Mouse (Mus musculus) midbrain, embryonic 16.5 days (tissue): ENCODE measurements around the gene Arntl2. TPM values are rescaled to one million over a fixed set of nuclear protein-coding genes. Genes with fewer than 3 reads are reported as not detected.
"Not testable (repeated sequence)": the region's sequence is repeated elsewhere in the genome, so short reads cannot be mapped to it uniquely, and the experiment has no call there.

Source experiments
- ATAC-seq: fragments of 200-750 bp; cut with Nextera tagmentation; 2 replicates; pipeline ENCODE4 v1.8.0; 2017; ENCODE audit warnings: moderate TSS enrichment
- H3K27ac ChIP-seq: fragments of 300-500 bp; sonication (generic); 2 replicates; pipeline ENCODE4 v1.5.1; 2014; ENCODE audit warnings: mild to moderate bottlenecking, low read length, mixed read lengths
- H3K27me3 ChIP-seq: fragments of 300-500 bp; sonication (generic); 2 replicates; pipeline ENCODE4 v1.6.1; 2014; ENCODE audit warnings: low read depth, low read length, mixed read lengths; ENCODE audit not compliant: control insufficient read depth, insufficient read depth
- H3K36me3 ChIP-seq: fragments of 300-500 bp; sonication (generic); 2 replicates; pipeline ENCODE4 v1.6.1; 2014; ENCODE audit warnings: mild to moderate bottlenecking, low read length, moderate library complexity, mixed read lengths; ENCODE audit not compliant: control insufficient read depth, insufficient read depth
- H3K4me1 ChIP-seq: fragments of 300-500 bp; sonication (generic); 2 replicates; pipeline ENCODE4 v1.6.1; 2014; ENCODE audit warnings: mild to moderate bottlenecking, low read length, mixed read lengths; ENCODE audit not compliant: control insufficient read depth, insufficient read depth
- H3K4me2 ChIP-seq: fragments of 300-500 bp; sonication (generic); 2 replicates; pipeline ENCODE4 v1.6.1; 2014; ENCODE audit warnings: mild to moderate bottlenecking, low read length, mixed read lengths
- H3K4me3 ChIP-seq: fragments of 300-500 bp; sonication (generic); 2 replicates; pipeline ENCODE4 v1.5.1; 2014; ENCODE audit warnings: low read depth, mild to moderate bottlenecking, low read length, moderate library complexity, mixed read lengths
- H3K9ac ChIP-seq: fragments of 300-500 bp; sonication (generic); 2 replicates; pipeline ENCODE4 v1.6.1; 2014; ENCODE audit warnings: low read depth, low read length, mixed read lengths
- H3K9me3 ChIP-seq: fragments of 300-500 bp; sonication (generic); replicated peaks from 2 replicates; pipeline ENCODE4 v1.6.1; 2014; ENCODE audit warnings: mild to moderate bottlenecking, low read length, mixed read lengths; ENCODE audit not compliant: control insufficient read depth, poor library complexity, severe bottlenecking
- WGBS: fragments of 180-500 bp; shearing (Covaris S2); extraction: QIAGEN DNeasy Blood & Tissue Kit; methylation state at CpG from one replicate; pipeline ENCODE4 v1.1.7; 2014; 5-methylcytosine and 5-hydroxymethylcytosine counted together
- polyA plus RNA-seq: library from polyadenylated mRNA; unstranded; fragments of >200 nt; fragmentation: Nextera tagmentation; extraction: Ambion mirVana; gene quantifications from 2 replicates; pipeline ENCODE4 v1.2.1, GENCODE M21; 2015

Arntl2 gene
- polyA plus RNA-seq, 1 experiment from 2014 or later: 4.2 TPM

- H3K9me3 ChIP-seq: no peaks in the 10 kb centered on the region
- WGBS: 86% methylated on average over 5 of the region's 5 CpGs
- peaks cover 12% of the 10 kb centered on the region for H3K36me3 ChIP-seq
- no peak overlapping the region for H3K9ac ChIP-seq
- H3K27ac ChIP-seq: no peak overlapping the region
- no peaks in the 10 kb centered on the region for H3K27me3 ChIP-seq
- no peak overlapping the region for H3K4me3 ChIP-seq
- H3K4me1 ChIP-seq: no peaks in the 10 kb centered on the region
- ATAC-seq: no peak
- no peak overlapping the region for H3K4me2 ChIP-seq
These were observed 25.0 kb upstream of the Arntl2 start for GRCm38 (mm10) chr6:146770808-146771207.

GRCm38 (mm10) chr6:146775864-146776263 is 20.0 kb upstream of the Arntl2 start:
- H3K27me3 ChIP-seq, H3K27ac ChIP-seq, ATAC-seq, H3K9ac ChIP-seq, H3K9me3 ChIP-seq, H3K4me2 ChIP-seq, H3K4me1 ChIP-seq, H3K4me3 ChIP-seq: not testable (repeated sequence)
- WGBS: 77% methylated on average over 8 of the region's 8 CpGs
- H3K36me3 ChIP-seq: peaks cover 12% of the 10 kb centered on the region

- ATAC-seq: no peak
- no peak overlapping the region for H3K4me2 ChIP-seq
- H3K36me3 ChIP-seq: peaks cover 12% of the 10 kb centered on the region
- 16% methylated on average over 2 of the region's 2 CpGs for WGBS
- no peaks in the 10 kb centered on the region for H3K27me3 ChIP-seq
- H3K9me3 ChIP-seq: no peaks in the 10 kb centered on the region
- no peaks in the 10 kb centered on the region for H3K4me1 ChIP-seq
- no peak overlapping the region for H3K4me3 ChIP-seq
- no peak overlapping the region for H3K27ac ChIP-seq
- no peak overlapping the region for H3K9ac ChIP-seq
These were observed 19.1 kb upstream of the Arntl2 start for GRCm38 (mm10) chr6:146776610-146777389.

GRCm38 (mm10) chr6:146778055-146778454 is 17.8 kb upstream of the Arntl2 start:
- no peak overlapping the region for H3K27ac ChIP-seq
- no peak overlapping the region for H3K4me2 ChIP-seq
- no peak overlapping the region for H3K4me3 ChIP-seq
- no peak for ATAC-seq
- no peak overlapping the region for H3K9ac ChIP-seq
- H3K4me1 ChIP-seq: no peaks in the 10 kb centered on the region; the same call in 1 of the 2 replicates
- peaks cover 12% of the 10 kb centered on the region for H3K36me3 ChIP-seq
- WGBS: 92% methylated on average over 3 of the region's 3 CpGs
- no peaks in the 10 kb centered on the region for H3K27me3 ChIP-seq
- H3K9me3 ChIP-seq: no peaks in the 10 kb centered on the region

- no peak overlapping the region for H3K4me2 ChIP-seq
- H3K4me3 ChIP-seq: no peak overlapping the region
- no peaks in the 10 kb centered on the region; the same call in 1 of the 2 replicates for H3K4me1 ChIP-seq
- no peak overlapping the region for H3K9ac ChIP-seq
- H3K27ac ChIP-seq: no peak overlapping the region
- peaks cover 3% of the 10 kb centered on the region; the same call in 1 of the 2 replicates for H3K36me3 ChIP-seq
- 93% methylated on average over 3 of the region's 3 CpGs for WGBS
- H3K27me3 ChIP-seq: no peaks in the 10 kb centered on the region
- no peaks in the 10 kb centered on the region for H3K9me3 ChIP-seq
- no peak for ATAC-seq
These were observed 14.3 kb upstream of the Arntl2 start for GRCm38 (mm10) chr6:146781566-146781965.

- H3K27me3 ChIP-seq: peaks cover 7% of the 10 kb centered on the region
- WGBS: 77% methylated on average over 3 of the region's 3 CpGs
- H3K4me1 ChIP-seq: peaks cover 3% of the 10 kb centered on the region; the same call in 1 of the 2 replicates
- H3K27ac ChIP-seq: no peak overlapping the region
- H3K9ac ChIP-seq: no peak overlapping the region
- no peaks in the 10 kb centered on the region for H3K9me3 ChIP-seq
- ATAC-seq: no peak
- H3K36me3 ChIP-seq: no peaks in the 10 kb centered on the region
- no peak overlapping the region for H3K4me3 ChIP-seq
- H3K4me2 ChIP-seq: no peak overlapping the region
These were observed 2.3 kb upstream of the Arntl2 start for GRCm38 (mm10) chr6:146793527-146793926.

GRCm38 (mm10) chr6:146795166-146795923 is 510 bp upstream of the Arntl2 start:
- peak; percentile 23 for ATAC-seq
- Histone ChIP-seq H3K4me3 (peak overlapping the region; percentile 59), H3K4me1 (peaks cover 3% of the 10 kb centered on the region; the same call in 1 of the 2 replicates), H3K4me2 (peak overlapping the region; percentile 94), H3K27me3 (peaks cover 7% of the 10 kb centered on the region), H3K9ac (peak overlapping the region; percentile 73), H3K9me3 (no peaks in the 10 kb centered on the region), H3K27ac (no peak overlapping the region), H3K36me3 (no peaks in the 10 kb centered on the region)
- WGBS: 19% methylated on average over 22 of the region's 22 CpGs

- no peaks in the 10 kb centered on the region for H3K9me3 ChIP-seq
- WGBS: 69% methylated on average over 5 of the region's 5 CpGs
These were observed 1.6 kb downstream of the Arntl2 start for GRCm38 (mm10) chr6:146797446-146797845.

GRCm38 (mm10) chr6:146809991-146810390 is 14.1 kb downstream of the Arntl2 start:
- WGBS: 89% methylated on average over 6 of the region's 6 CpGs
- Histone ChIP-seq H3K4me2 (no peak overlapping the region), H3K27ac (no peak overlapping the region), H3K4me1 (no peaks in the 10 kb centered on the region), H3K9ac (no peak overlapping the region), H3K27me3 (no peaks in the 10 kb centered on the region), H3K9me3 (no peaks in the 10 kb centered on the region), H3K36me3 (0 out of 2 replicates have a peak, but pooled peaks cover 2% of the 10 kb centered on the region), H3K4me3 (no peak overlapping the region)
- ATAC-seq: no peak

More at GRCm38 (mm10) chr6:146797446-146797845, 1.6 kb downstream of the Arntl2 start:
- H3K27me3 ChIP-seq: peaks cover 7% of the 10 kb centered on the region
- no peaks in the 10 kb centered on the region for H3K36me3 ChIP-seq
- H3K27ac ChIP-seq: no peak overlapping the region
- no peak overlapping the region for H3K9ac ChIP-seq
- no peak overlapping the region for H3K4me3 ChIP-seq
- H3K4me1 ChIP-seq: peaks cover 3% of the 10 kb centered on the region; the same call in 1 of the 2 replicates
- ATAC-seq: no peak
- H3K4me2 ChIP-seq: no peak overlapping the region
